9 mouse cellular contexts compared by ENCODE assay signal in the genomic region with DNA sequence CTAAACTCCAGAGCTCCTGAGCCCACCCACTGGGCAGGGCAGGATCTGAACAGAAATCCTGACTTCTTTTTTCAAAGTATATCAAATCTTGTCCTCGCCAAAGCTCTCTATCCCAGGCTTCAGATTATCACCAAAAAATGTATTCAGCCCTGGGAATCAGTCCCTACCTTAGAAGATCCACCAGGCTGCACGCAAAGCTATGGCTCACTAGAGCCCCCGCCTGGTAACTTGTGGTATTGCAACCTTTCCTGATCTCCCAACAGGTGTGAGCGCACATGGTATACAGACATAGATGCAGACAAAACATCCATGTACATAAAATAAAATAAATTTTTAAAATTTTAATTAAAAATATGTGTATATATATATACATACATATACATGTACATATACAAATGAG. TPM values are rescaled to one million over a fixed set of nuclear protein-coding genes. Genes with fewer than 3 reads are reported as not detected.
DNase-seq lines count a peak whose midpoint lies in the region; ATAC-seq and TF ChIP-seq lines count a peak whose summit lies in the region.
"Had no signal": no experiment of that assay in that cellular context is flagged by ENCODE, and none has a peak within 500 bp of the region (broad histone marks: within the 10 kb centered on the region; RNA-seq: fewer than 3 reads in every experiment).

No protein-coding gene starts in this region.

- no peak overlapping the region for H3K4me3 ChIP-seq in forebrain, embryonic 12.5 days (replicated peaks)
- H3K4me3 ChIP-seq in forebrain, embryonic 13.5 days: no peak overlapping the region
- H3K4me3 ChIP-seq in left cerebral cortex, adult 2 months: no peak overlapping the region
- no peak overlapping the region for H3K4me3 ChIP-seq in testis, adult 2 months (ENCODE audit: control insufficient read depth, low read depth, low read length)
- H3K4me3 ChIP-seq: megakaryocyte, embryonic 14.5 days had no signal

- no peak for TF ChIP-seq POLR2A in testis, adult 2 months (IDR thresholded peaks at IDR 0.05; ENCODE audit: control insufficient read depth, low read depth, low read length)

- H3K27me3 ChIP-seq in forebrain, embryonic 12.5 days: peaks cover 3% of the 10 kb centered on the region; the same call in 1 of the 2 replicates
- H3K27me3 ChIP-seq in forebrain, embryonic 13.5 days: no peaks in the 10 kb centered on the region
- H3K27me3 ChIP-seq in testis, adult 2 months (ENCODE audit: control insufficient read depth, insufficient read depth, low read length): no peaks in the 10 kb centered on the region

- intact Hi-C loops in left cerebral cortex, adult 2 months (cut with DNase I): no loop called here

- DNase-seq in NIH3T3 (ENCODE audit: low read depth): peak; percentile 85
- peak; percentile 94 to 96 for DNase-seq in cerebellum, postnatal 25 days
- peak; percentile 55 for DNase-seq in heart, adult 8-10 months (ENCODE audit: low spot score)
- peak; percentile 75 to 81 for DNase-seq in left cerebral cortex, adult 2 months (ENCODE audit: extremely low spot score in 1 of 2, low spot score in 2 of 2)
- peak; percentile 50 to 64 for DNase-seq in natural killer cell, adult 2 months (ENCODE audit: low spot score in 2 of 2)

- no peak overlapping the region for H3K9ac ChIP-seq in forebrain, embryonic 12.5 days
- no peak overlapping the region for H3K9ac ChIP-seq in forebrain, embryonic 13.5 days

- H3K9me3 ChIP-seq in forebrain, embryonic 12.5 days: no peaks in the 10 kb centered on the region
- no peaks in the 10 kb centered on the region for H3K9me3 ChIP-seq in forebrain, embryonic 13.5 days (replicated peaks)
- H3K9me3 ChIP-seq: megakaryocyte, embryonic 14.5 days had no signal

- no peak overlapping the region for H3K4me2 ChIP-seq in forebrain, embryonic 12.5 days
- no peak overlapping the region for H3K4me2 ChIP-seq in forebrain, embryonic 13.5 days

- peak; percentile 93 for TF ChIP-seq CTCF in left cerebral cortex, adult 2 months (IDR thresholded peaks at IDR 0.05)
- TF ChIP-seq CTCF in testis, adult 2 months (IDR thresholded peaks at IDR 0.05; ENCODE audit: control insufficient read depth, insufficient read depth, insufficient replicate concordance, low read depth, low read length): peak; percentile 81; the same call in 1 of the 2 replicates

- H3K4me1 ChIP-seq in forebrain, embryonic 12.5 days: peaks cover 21% of the 10 kb centered on the region
- H3K4me1 ChIP-seq in forebrain, embryonic 13.5 days: peaks cover 18% of the 10 kb centered on the region
- peaks cover 9% of the 10 kb centered on the region for H3K4me1 ChIP-seq in testis, adult 2 months (ENCODE audit: control insufficient read depth, insufficient read depth, low read length)

- peak; percentile 19; the same call in 1 of the 2 replicates for ATAC-seq in forebrain, embryonic 12.5 days (ENCODE audit: low FRiP score)
- no peak for ATAC-seq in forebrain, embryonic 13.5 days

- H3K27ac ChIP-seq in forebrain, embryonic 12.5 days: no peak overlapping the region
- H3K27ac ChIP-seq in forebrain, embryonic 13.5 days: no peak overlapping the region
- no peak overlapping the region for H3K27ac ChIP-seq in left cerebral cortex, adult 2 months
- H3K27ac ChIP-seq in testis, adult 2 months (ENCODE audit: control insufficient read depth, insufficient read depth, low read depth, low read length): no peak overlapping the region

- 19% methylated on average over 4 of the region's 4 CpGs for WGBS in forebrain, embryonic 12.5 days
- 11% methylated on average over 4 of the region's 4 CpGs for WGBS in forebrain, embryonic 13.5 days

- H3K36me3 ChIP-seq in forebrain, embryonic 12.5 days (replicated peaks): no peaks in the 10 kb centered on the region
- H3K36me3 ChIP-seq in forebrain, embryonic 13.5 days (ENCODE audit: poor library complexity, severe bottlenecking): no peaks in the 10 kb centered on the region
- H3K36me3 ChIP-seq in testis, adult 2 months (ENCODE audit: control insufficient read depth, insufficient read depth, low read length): no peaks in the 10 kb centered on the region

RNA-seq across cellular contexts. Expression of gene Gnb5, which starts 5.9 kb away (rescaled TPM):
- 32.6 and 35.5 TPM in 2 replicates for polyA plus RNA-seq in forebrain, embryonic 12.5 days (2016; fragmentation: Nextera tagmentation; extraction: Ambion mirVana)
- polyA plus RNA-seq in forebrain, embryonic 13.5 days (2015; fragmentation: Nextera tagmentation; extraction: Ambion mirVana): 36.2 and 37.9 TPM in 2 replicates
- 10 to 100 TPM; 20.4 to 25.1 (median 23.8) TPM for total RNA-seq in heart, adult 8-10 months (2022)
- 100 to 1,000 TPM; 143 to 163 TPM for total RNA-seq in left cerebral cortex, adult 2 months (2021)
- 3.7 and 4.0 TPM in 2 replicates for polyA plus RNA-seq in testis, adult 2 months (2012; rRNA removed)

RNA-seq across cellular contexts. Expression of gene Bcl2l10, which starts 35.5 kb away (rescaled TPM):
- not detected in 2 replicates for polyA plus RNA-seq in forebrain, embryonic 12.5 days (2016; fragmentation: Nextera tagmentation; extraction: Ambion mirVana)
- polyA plus RNA-seq in forebrain, embryonic 13.5 days (2015; fragmentation: Nextera tagmentation; extraction: Ambion mirVana): not detected in 2 replicates
- not detected for total RNA-seq in heart, adult 8-10 months (2022)
- total RNA-seq in left cerebral cortex, adult 2 months (2021): not detected
- 0.08 TPM in 1 of 2 replicates, not detected in the other for polyA plus RNA-seq in testis, adult 2 months (2012; rRNA removed)
